Mouse (Mus musculus) liver, embryonic 18 days (tissue): ENCODE data around the gene Mup11. TPM values are rescaled to one million over a fixed set of nuclear protein-coding genes. Genes with fewer than 3 reads are reported as not detected.

Source experiments
- polyA plus RNA-seq: library from polyadenylated mRNA; depleted of rRNA; stranded (reverse); fragments of >200 nt; gene quantifications from 2 replicates; pipeline ENCODE4 v1.2.3, GENCODE M21; 2012; rRNA removed

Gene Mup11
- not detected in 2 replicates for polyA plus RNA-seq

DNA sequence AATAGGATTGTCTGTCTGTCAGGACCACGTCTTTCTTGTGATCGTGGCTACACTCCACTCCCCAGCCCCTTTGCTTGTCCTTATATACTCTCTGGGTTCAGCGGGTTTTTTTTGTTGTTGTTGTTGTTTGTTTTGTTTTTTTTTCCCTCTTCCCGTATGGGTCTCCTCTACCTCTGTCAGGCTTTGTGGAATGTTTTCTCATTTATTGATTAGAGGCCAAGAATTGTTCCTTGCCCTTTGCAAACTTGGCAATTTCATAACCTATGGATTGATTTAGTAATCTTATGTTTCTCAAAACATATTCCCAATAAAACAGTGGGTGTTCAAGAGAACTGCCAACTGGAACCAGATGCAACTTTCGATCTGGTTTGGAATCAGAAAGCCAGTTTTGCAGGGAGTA lies at the start of gene Mup11:
Gene Mup11 (minus strand): TSS at position 101 of the 400 bp plus-strand sequence.

Other genes starting within 250 kb of the Mup11 start
- gene Mup9, start 240.5 kb downstream of the Mup11 start, polyA plus RNA-seq, result not detected in 2 replicates
- gene Mup1, start 160.5 kb downstream of the Mup11 start, polyA plus RNA-seq, result not detected in 2 replicates
- not detected in 2 replicates for gene Mup10, start 80.2 kb downstream of the Mup11 start, polyA plus RNA-seq
- gene Mup12, start 78.9 kb upstream of the Mup11 start, polyA plus RNA-seq, result not detected in 2 replicates
- not detected in 2 replicates for gene Mup22, start 159.1 kb upstream of the Mup11 start, polyA plus RNA-seq